Mouse (Mus musculus) ES-E14 (cell line): ENCODE measurements around the gene Rab23. TPM values are rescaled to one million over a fixed set of nuclear protein-coding genes. Genes with fewer than 3 reads are reported as not detected.
A peak's percentile ranks its signal among the peaks of the same experiment; 100 is the strongest.

ENCODE experiments used
- DNase-seq: peaks from one replicate; pipeline ENCODE4 v3.0.0-alpha.2; 2013; ENCODE audit warnings: low read depth, low spot score
- H3K27ac ChIP-seq: 2 replicates; pipeline ENCODE4 v1.5.1; 2012; ENCODE audit warnings: low read depth, mild to moderate bottlenecking, low read length, moderate library complexity, mixed read lengths; ENCODE audit not compliant: poor library complexity, insufficient read depth, severe bottlenecking
- H3K36me3 ChIP-seq: 2 replicates; pipeline ENCODE4 v1.6.1; 2012; ENCODE audit warnings: mild to moderate bottlenecking, low read length, moderate library complexity, mixed read lengths; ENCODE audit not compliant: control insufficient read depth, poor library complexity, insufficient read depth, severe bottlenecking
- H3K4me1 ChIP-seq, 2 experiments: fragments of 150-350 bp in 1 of 2; sonication (generic) in 1 of 2; 2 replicates each; pipeline ENCODE4 v1.6.1; 2012; ENCODE audit warnings: low read length in 2 of 2, mild to moderate bottlenecking in 1 of 2, mixed read lengths in 1 of 2; ENCODE audit not compliant: control insufficient read depth in 2 of 2, insufficient read depth in 2 of 2, poor library complexity in 1 of 2
- H3K4me3 ChIP-seq, 2 experiments: fragments of 150-350 bp in 1 of 2; sonication (generic) in 1 of 2; 2 replicates each; pipeline ENCODE4 v1.5.1; 2012; ENCODE audit warnings: low read length in 2 of 2, low read depth in 1 of 2, mild to moderate bottlenecking in 1 of 2, mixed read lengths in 1 of 2; ENCODE audit not compliant: insufficient read depth in 1 of 2, poor library complexity in 1 of 2, severe bottlenecking in 1 of 2
- H3K9ac ChIP-seq: 2 replicates; pipeline ENCODE4 v1.6.1; 2012; ENCODE audit warnings: low read depth, mild to moderate bottlenecking, low read length, mixed read lengths; ENCODE audit not compliant: poor library complexity, insufficient read depth, severe bottlenecking
- H3K9me3 ChIP-seq: fragments of 150-350 bp; sonication (generic); 2 replicates; pipeline ENCODE4 v1.6.1; 2012; ENCODE audit warnings: low read depth, mild to moderate bottlenecking, low read length; ENCODE audit not compliant: control insufficient read depth, insufficient read depth
- CHD2 ChIP-seq: IDR thresholded peaks from 2 replicates; pipeline ENCODE4 v1.6.1; 2014; ENCODE audit warnings: mild to moderate bottlenecking, low read depth, low read length, inconsistent platforms
- HCFC1 ChIP-seq: IDR thresholded peaks from 2 replicates; pipeline ENCODE4 v1.6.1; 2012; ENCODE audit warnings: low read length, inconsistent platforms, borderline replicate concordance; ENCODE audit not compliant: insufficient read depth
- MAFK ChIP-seq: IDR thresholded peaks from 2 replicates; pipeline ENCODE4 v1.6.1; 2014; ENCODE audit warnings: mild to moderate bottlenecking, low read depth, low read length, inconsistent platforms; ENCODE audit not compliant: insufficient read depth
- ZC3H11A ChIP-seq: IDR thresholded peaks from 2 replicates; pipeline ENCODE4 v1.6.1; 2012; ENCODE audit warnings: low read depth, mild to moderate bottlenecking, inconsistent platforms, low read length, borderline replicate concordance
- ZNF384 ChIP-seq: IDR thresholded peaks from 2 replicates; pipeline ENCODE4 v1.6.1; 2012; ENCODE audit warnings: low read depth, low read length, inconsistent platforms
- in situ Hi-C, 2 experiments: fragments of 600-800 bp; cut with MboI; formaldehyde crosslinking; loops; one replicate each; pipeline ENCODE4 v1.15.1; 2025; ENCODE audit warnings: low sequenced_read_pairs in 2 of 2, inconsistent platforms in 1 of 2; ENCODE audit not compliant: unreplicated experiment in 2 of 2
- total RNA-seq: library from RNA; depleted of rRNA; stranded (reverse); fragments of 300-350 nt; gene quantifications from 2 replicates; pipeline ENCODE4 v1.2.3, GENCODE M21; 2012

Rab23 gene
- total RNA-seq, 1 experiment, result 20.7 TPM

DNA sequence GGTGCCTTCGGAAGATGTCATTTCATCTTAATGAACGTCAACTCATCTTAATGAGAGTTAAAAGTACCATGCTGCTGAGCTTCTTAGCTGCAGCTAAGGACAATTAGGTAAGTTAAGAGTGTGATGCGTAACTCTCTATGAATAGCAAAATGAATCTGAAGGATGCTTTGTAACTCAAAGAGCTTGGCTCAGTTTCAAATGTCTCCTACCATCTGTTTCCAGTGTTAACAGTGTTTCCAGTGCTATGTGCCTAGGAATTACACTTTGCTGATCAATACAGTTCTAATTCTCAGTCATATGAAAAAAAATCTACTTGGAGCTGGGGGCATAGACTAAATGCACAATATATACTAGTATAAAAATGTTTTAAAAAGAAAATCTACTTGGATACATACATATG lies 18.4 kb upstream of the Rab23 start:
- Histone ChIP-seq H3K36me3 (no peaks in the 10 kb centered on the region), H3K9me3 (no peaks in the 10 kb centered on the region), H3K27ac (no peak overlapping the region), H3K4me3 (no peak overlapping the region), H3K4me1 (no peaks in the 10 kb centered on the region), H3K9ac (no peak overlapping the region)
- no peak for DNase-seq
- in situ Hi-C loops, result no loop called here
- no peak for TF ChIP-seq ZNF384
- no peak for TF ChIP-seq HCFC1
- no peak for TF ChIP-seq CHD2
- no peak for TF ChIP-seq ZC3H11A
- TF ChIP-seq MAFK, result no peak

DNA sequence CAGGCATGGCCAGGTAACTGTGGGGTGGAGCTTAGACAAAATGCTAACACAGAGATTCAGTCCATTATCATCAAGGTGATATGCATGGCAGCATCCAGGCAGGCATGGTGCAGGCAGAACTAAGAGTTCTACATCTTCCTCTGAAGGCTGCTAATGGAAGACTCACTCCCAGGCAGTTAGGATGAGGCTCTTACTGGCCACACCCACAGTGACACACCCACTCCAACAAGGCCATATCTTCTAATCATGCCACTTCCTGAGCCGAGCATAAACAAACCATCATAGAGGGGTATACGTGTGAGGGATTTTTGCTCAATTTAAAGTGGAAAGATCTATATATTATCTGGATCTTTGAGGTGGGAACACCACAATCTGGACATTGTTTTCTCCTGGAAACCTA lies 10.1 kb upstream of the Rab23 start:
- Histone ChIP-seq H3K27ac (no peak overlapping the region), H3K36me3 (no peaks in the 10 kb centered on the region), H3K4me1 (no peaks in the 10 kb centered on the region), H3K4me3 (no peak overlapping the region), H3K9me3 (no peaks in the 10 kb centered on the region), H3K9ac (no peak overlapping the region)
- in situ Hi-C loops, result no loop called here
- no peak for DNase-seq
- TF ChIP-seq ZNF384 (no peak), HCFC1 (no peak), MAFK (no peak), ZC3H11A (no peak), CHD2 (no peak)

DNA sequence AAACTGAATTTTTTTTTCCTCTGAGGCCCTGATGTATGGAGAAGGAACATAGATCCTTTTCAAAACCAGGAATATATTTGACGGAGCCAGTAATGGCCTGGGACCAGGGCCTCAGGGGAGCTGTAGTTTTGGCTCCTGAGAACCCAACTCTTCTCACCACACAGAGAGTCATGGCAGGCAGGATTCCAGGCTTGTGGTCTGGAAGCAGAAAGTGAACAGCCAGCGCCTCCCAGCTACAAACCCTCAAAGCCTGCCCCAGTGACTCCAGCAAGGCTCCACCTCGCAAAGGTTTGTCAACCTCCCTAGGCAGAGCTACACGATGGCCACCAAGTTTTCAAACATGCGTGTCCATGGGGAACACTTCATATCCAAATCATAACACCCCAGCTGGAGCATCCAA lies 7.7 kb upstream of the Rab23 start:
- TF ChIP-seq CHD2 (no peak), HCFC1 (no peak), ZC3H11A (no peak), MAFK (no peak), ZNF384 (no peak)
- H3K27ac ChIP-seq, result no peak overlapping the region
- H3K9ac ChIP-seq, result no peak overlapping the region
- no peaks in the 10 kb centered on the region for H3K4me1 ChIP-seq
- H3K36me3 ChIP-seq, result no peaks in the 10 kb centered on the region
- H3K4me3 ChIP-seq, result no peak overlapping the region
- no peak for DNase-seq
- no peaks in the 10 kb centered on the region for H3K9me3 ChIP-seq
- in situ Hi-C loops, result no loop called here

DNA sequence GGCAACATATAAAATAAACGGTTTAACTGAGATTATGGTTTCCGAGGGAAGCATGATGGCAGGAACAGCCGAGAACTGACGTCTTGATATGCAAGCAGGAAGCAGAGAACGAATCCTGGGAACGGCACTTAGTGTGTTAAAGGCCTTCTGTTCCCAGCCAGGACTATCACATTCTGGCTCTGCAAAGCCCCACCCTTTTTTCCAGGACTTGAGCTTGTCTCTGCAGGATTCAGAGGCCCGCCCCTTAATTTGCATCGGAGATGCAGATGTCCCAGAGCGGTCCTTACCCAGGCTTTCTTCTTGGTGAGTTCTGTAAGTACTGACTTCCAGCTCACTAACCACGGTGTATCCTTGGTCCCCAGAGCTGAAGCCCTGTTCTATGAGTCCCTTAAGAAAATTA lies 4.9 kb upstream of the Rab23 start:
- no peaks in the 10 kb centered on the region for H3K9me3 ChIP-seq
- in situ Hi-C loops, result no loop called here

DNA sequence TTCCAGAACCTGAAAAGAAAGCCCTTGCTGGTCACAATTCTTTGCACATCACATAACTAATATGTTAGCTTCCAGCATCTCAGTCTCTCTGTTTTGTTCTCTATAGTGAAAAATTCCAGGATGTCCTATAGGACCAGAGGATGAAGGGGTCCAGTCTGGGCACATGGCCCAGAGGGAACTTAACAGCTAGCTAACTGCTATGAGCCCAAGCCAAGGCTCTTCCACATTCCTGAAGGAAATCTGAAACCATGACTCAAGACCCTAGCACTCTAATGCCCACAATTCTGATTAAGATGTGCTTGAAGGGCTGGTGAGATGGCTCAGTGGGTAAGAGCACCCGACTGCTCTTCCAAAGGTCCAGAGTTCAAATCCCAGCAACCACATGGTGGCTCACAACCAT lies 2.1 kb upstream of the Rab23 start:
- Histone ChIP-seq H3K9ac (no peak overlapping the region), H3K36me3 (peaks cover 5% of the 10 kb centered on the region), H3K27ac (no peak overlapping the region), H3K4me3 (no peak overlapping the region), H3K4me1 (peaks cover 0 to 3% of the 10 kb centered on the region in 2 experiments; a peak in 1 of 4 replicates), H3K9me3 (no peaks in the 10 kb centered on the region)
- no peak for TF ChIP-seq ZNF384
- TF ChIP-seq CHD2, result no peak
- no peak for TF ChIP-seq MAFK
- no peak for TF ChIP-seq HCFC1
- TF ChIP-seq ZC3H11A, result no peak
- no peak for DNase-seq
- in situ Hi-C loops, result no loop called here

More for the DNA sequence above, 4.9 kb upstream of the Rab23 start:
- no peak overlapping the region for H3K27ac ChIP-seq
- no peak overlapping the region for H3K9ac ChIP-seq
- no peak overlapping the region for H3K4me3 ChIP-seq
- TF ChIP-seq MAFK (no peak), ZC3H11A (no peak), HCFC1 (no peak), CHD2 (no peak)
- no peaks in the 10 kb centered on the region for H3K4me1 ChIP-seq
- no peaks in the 10 kb centered on the region for H3K36me3 ChIP-seq
- DNase-seq, result peak; percentile 56
